In the genomic region with DNA sequence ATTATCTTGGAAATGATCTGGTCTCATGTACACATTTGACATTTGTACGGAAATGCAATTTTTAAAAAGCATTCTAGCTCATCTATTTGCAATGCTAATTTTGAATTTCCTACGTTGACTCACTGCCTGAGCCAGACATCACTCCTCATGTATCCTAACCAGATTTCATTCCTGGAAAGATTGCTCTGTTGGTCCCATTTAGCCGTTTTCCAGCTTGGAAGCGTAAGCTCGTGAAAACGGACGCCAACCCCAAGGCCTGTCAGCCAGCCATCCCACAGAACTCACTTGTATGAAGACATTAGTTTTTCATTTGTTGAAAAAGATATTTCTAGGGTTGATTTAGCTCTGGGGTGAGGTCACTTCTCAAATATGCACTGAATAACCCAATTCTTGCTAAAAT, we compare ENCODE assay signal across 24 mouse cellular contexts. TPM values are rescaled to one million over a fixed set of nuclear protein-coding genes. Genes with fewer than 3 reads are reported as not detected.
DNase-seq lines count a peak whose midpoint lies in the region; ATAC-seq lines count a peak whose summit lies in the region.
"Had no signal": no experiment of that assay in that cellular context is flagged by ENCODE, and none has a peak within 500 bp of the region (broad histone marks: within the 10 kb centered on the region; RNA-seq: fewer than 3 reads in every experiment).

No protein-coding gene starts in this region.

- 60% methylated on average over 7 of the region's 7 CpGs for WGBS in forebrain, embryonic 14.5 days
- WGBS in forebrain, embryonic 10.5 days: 85% methylated on average over 7 of the region's 7 CpGs
- 42% methylated on average over 7 of the region's 7 CpGs for WGBS in forebrain, embryonic 16.5 days

- no peak overlapping the region for H3K4me2 ChIP-seq in forebrain, embryonic 14.5 days (ENCODE audit: low read length)
- no peak overlapping the region for H3K4me2 ChIP-seq in forebrain, embryonic 16.5 days (ENCODE audit: low read length)
- H3K4me2 ChIP-seq: embryonic facial prominence, embryonic 12.5 days; hindbrain, embryonic 13.5 days; limb, embryonic 12.5 days; liver, embryonic 11.5 days; midbrain, embryonic 11.5 days had no signal

- H3K9me3 ChIP-seq in forebrain, embryonic 14.5 days (replicated peaks; ENCODE audit: control insufficient read depth, low read length): no peaks in the 10 kb centered on the region
- no peaks in the 10 kb centered on the region for H3K9me3 ChIP-seq in forebrain, embryonic 10.5 days
- no peaks in the 10 kb centered on the region for H3K9me3 ChIP-seq in forebrain, embryonic 16.5 days (ENCODE audit: control insufficient read depth, low read length)
- H3K9me3 ChIP-seq: embryonic facial prominence, embryonic 12.5 days; hindbrain, embryonic 13.5 days; limb, embryonic 12.5 days had no signal

- H3K9ac ChIP-seq in forebrain, embryonic 14.5 days (ENCODE audit: low read length): no peak overlapping the region
- no peak overlapping the region for H3K9ac ChIP-seq in forebrain, embryonic 16.5 days (replicated peaks; ENCODE audit: low read depth, low read length)
- H3K9ac ChIP-seq: embryonic facial prominence, embryonic 12.5 days; hindbrain, embryonic 13.5 days; limb, embryonic 12.5 days; liver, postnatal 0 days had no signal

- peak; percentile 50 for DNase-seq in forebrain, embryonic 14.5 days (ENCODE audit: low spot score)
- no peak for DNase-seq in forebrain, embryonic 10.5 days (ENCODE audit: extremely low spot score, low spot score)
- peak; percentile 27 for DNase-seq in heart, postnatal 4 days
- no peak for DNase-seq in heart, adult 11 months
- peak; percentile 43 for DNase-seq in brain, adult 2 months (ENCODE audit: low read depth, low spot score)
- no peak for DNase-seq in urinary bladder, postnatal 10 days (ENCODE audit: low spot score)
- DNase-seq: adrenal gland, postnatal 36 days; cerebellum, adult 18-20 months; kidney, adult 11 months; liver, postnatal 0 days; retina, postnatal 1 day; right cerebral cortex, postnatal 25 days; spleen, adult 18-20 months had no signal

- peak overlapping the region; percentile 9; the same call in 1 of the 2 replicates for H3K27ac ChIP-seq in forebrain, embryonic 14.5 days (ENCODE audit: low read depth, low read length)
- no peak overlapping the region for H3K27ac ChIP-seq in forebrain, embryonic 10.5 days
- peak overlapping the region; percentile 45; the same call in 1 of the 2 replicates for H3K27ac ChIP-seq in forebrain, embryonic 16.5 days (ENCODE audit: low read length)
- H3K27ac ChIP-seq: embryonic facial prominence, embryonic 12.5 days; hindbrain, embryonic 13.5 days; limb, embryonic 12.5 days had no signal

- no peak for ATAC-seq in forebrain, embryonic 14.5 days
- peak; percentile 55; the same call in 1 of the 2 replicates for ATAC-seq in forebrain, embryonic 16.5 days
- ATAC-seq: CD4-positive, CD25-positive, alpha-beta regulatory T cell, adult 4 months; liver, postnatal 0 days; lung, postnatal 0 days; Patski had no signal

- peaks cover 8% of the 10 kb centered on the region; the same call in 1 of the 2 replicates for H3K4me1 ChIP-seq in forebrain, embryonic 14.5 days (ENCODE audit: control insufficient read depth, insufficient read depth, low read length)
- H3K4me1 ChIP-seq in forebrain, embryonic 10.5 days: peaks cover 36% of the 10 kb centered on the region
- H3K4me1 ChIP-seq in forebrain, embryonic 16.5 days (replicated peaks; ENCODE audit: control insufficient read depth, insufficient read depth, low read length): peaks cover 16% of the 10 kb centered on the region
- H3K4me1 ChIP-seq: embryonic facial prominence, embryonic 12.5 days had no signal

- no peaks in the 10 kb centered on the region for H3K36me3 ChIP-seq in forebrain, embryonic 14.5 days (ENCODE audit: control insufficient read depth, insufficient read depth, low read length)
- no peaks in the 10 kb centered on the region for H3K36me3 ChIP-seq in forebrain, embryonic 10.5 days (replicated peaks)
- H3K36me3 ChIP-seq in forebrain, embryonic 16.5 days (ENCODE audit: control insufficient read depth, insufficient read depth): no peaks in the 10 kb centered on the region
- H3K36me3 ChIP-seq: embryonic facial prominence, embryonic 12.5 days; hindbrain, embryonic 13.5 days; limb, embryonic 12.5 days had no signal

- H3K4me3 ChIP-seq in forebrain, embryonic 14.5 days (ENCODE audit: low read depth, low read length): no peak overlapping the region
- no peak overlapping the region for H3K4me3 ChIP-seq in forebrain, embryonic 10.5 days
- H3K4me3 ChIP-seq in forebrain, embryonic 16.5 days (replicated peaks; ENCODE audit: low read length): no peak overlapping the region
- H3K4me3 ChIP-seq: embryonic facial prominence, embryonic 12.5 days; hindbrain, embryonic 13.5 days; limb, embryonic 12.5 days had no signal

- H3K27me3 ChIP-seq in forebrain, embryonic 14.5 days (replicated peaks; ENCODE audit: control insufficient read depth, insufficient read depth, low read length): no peaks in the 10 kb centered on the region
- peaks cover 6% of the 10 kb centered on the region; the same call in 1 of the 2 replicates for H3K27me3 ChIP-seq in forebrain, embryonic 10.5 days (ENCODE audit: poor library complexity, severe bottlenecking)
- H3K27me3 ChIP-seq in forebrain, embryonic 16.5 days (replicated peaks; ENCODE audit: control insufficient read depth, insufficient read depth, low read length): no peaks in the 10 kb centered on the region
- H3K27me3 ChIP-seq: embryonic facial prominence, embryonic 12.5 days; hindbrain, embryonic 13.5 days; limb, embryonic 12.5 days had no signal

RNA-seq across cellular contexts. Expression of a gene that starts 55.5 kb away (rescaled TPM):
- 64.7 and 94.0 TPM in 2 replicates for polyA plus RNA-seq in forebrain, embryonic 14.5 days (2014; fragmentation: Nextera tagmentation; extraction: Ambion mirVana)
- 14.2 and 14.4 TPM in 2 replicates for polyA plus RNA-seq in forebrain, embryonic 10.5 days (2016; fragmentation: Nextera tagmentation; extraction: Ambion mirVana)
- total RNA-seq in heart, postnatal 4 days (2021): 1 to 10 TPM; 4.1 to 4.7 TPM
- polyA plus RNA-seq in forebrain, embryonic 16.5 days (2015; fragmentation: Nextera tagmentation; extraction: Ambion mirVana): 123 and 132 TPM in 2 replicates
- total RNA-seq: megakaryocyte progenitor cell, adult 5-6 weeks; monocyte, adult 5-6 weeks had no signal
- polyA plus RNA-seq: CD4-positive, CD25-positive, alpha-beta regulatory T cell, adult 4 months had no signal

Comparison
In these comparisons a context has a peak if more than half of its experiments do, and no peak if none do; other contexts are left out.
1. DNase-seq: peak in forebrain, embryonic 14.5 days (single experiment), heart, postnatal 4 days (single experiment) and brain, adult 2 months (single experiment); none in forebrain, embryonic 10.5 days (single experiment), heart, adult 11 months (single experiment) and urinary bladder, postnatal 10 days (single experiment).